Mouse (Mus musculus) embryonic facial prominence, embryonic 12.5 days (tissue): Measurements from ENCODE around the gene Taok1. TPM values are rescaled to one million over a fixed set of nuclear protein-coding genes. Genes with fewer than 3 reads are reported as not detected.

Source experiments
- ATAC-seq: fragments of 200-750 bp; cut with Nextera tagmentation; 2 replicates; pipeline ENCODE4 v1.8.0; 2017; ENCODE audit not compliant: insufficient number of reproducible peaks, insufficient read depth, low FRiP score, low TSS enrichment
- H3K27ac ChIP-seq: fragments of 300-500 bp; sonication (generic); 2 replicates; pipeline ENCODE4 v1.5.1; 2016; ENCODE audit warnings: mild to moderate bottlenecking
- H3K27me3 ChIP-seq: fragments of 300-500 bp; sonication (generic); 2 replicates; pipeline ENCODE4 v1.6.1; 2016; ENCODE audit warnings: mild to moderate bottlenecking, moderate library complexity
- H3K36me3 ChIP-seq: fragments of 300-500 bp; sonication (generic); 2 replicates; pipeline ENCODE4 v1.6.1; 2016; ENCODE audit warnings: mild to moderate bottlenecking
- H3K4me1 ChIP-seq: fragments of 300-500 bp; sonication (generic); 2 replicates; pipeline ENCODE4 v1.6.1; 2016
- H3K4me2 ChIP-seq: fragments of 300-500 bp; sonication (generic); replicated peaks from 2 replicates; pipeline ENCODE4 v1.6.1; 2016; ENCODE audit warnings: mild to moderate bottlenecking, moderate library complexity
- H3K4me3 ChIP-seq: fragments of 300-500 bp; sonication (generic); 2 replicates; pipeline ENCODE4 v1.5.1; 2016; ENCODE audit warnings: mild to moderate bottlenecking
- H3K9ac ChIP-seq: fragments of 300-500 bp; sonication (generic); 2 replicates; pipeline ENCODE4 v1.6.1; 2016; ENCODE audit warnings: mild to moderate bottlenecking, moderate library complexity
- H3K9me3 ChIP-seq: fragments of 300-500 bp; sonication (generic); 2 replicates; pipeline ENCODE4 v1.6.1; 2016; ENCODE audit warnings: mild to moderate bottlenecking, moderate library complexity
- WGBS: fragments of 180-500 bp; shearing (Covaris S2); methylation state at CpG from one replicate; pipeline ENCODE4 v1.1.7; 2016; 5-methylcytosine and 5-hydroxymethylcytosine counted together
- polyA plus RNA-seq: library from polyadenylated mRNA; unstranded; fragments of >200 nt; fragmentation: Nextera tagmentation; extraction: Ambion mirVana; gene quantifications from 2 replicates; pipeline ENCODE4 v1.2.1, GENCODE M21; 2016

Taok1 gene
- polyA plus RNA-seq, 1 experiment from 2014 or later = 14.9 TPM

- Histone ChIP-seq H3K4me1 (peaks cover 50% of the 10 kb centered on the region), H3K4me2 (no peak overlapping the region), H3K9me3 (no peaks in the 10 kb centered on the region), H3K36me3 (no peaks in the 10 kb centered on the region), H3K27ac (no peak overlapping the region), H3K27me3 (no peaks in the 10 kb centered on the region), H3K9ac (no peak overlapping the region), H3K4me3 (no peak overlapping the region)
- 83% methylated on average over 5 of the region's 5 CpGs for WGBS
- no peak for ATAC-seq
Observed at GRCm38 (mm10) chr11:77486798-77487197, 120.8 kb downstream of the Taok1 start.

- WGBS = 48% methylated on average over 6 of the region's 6 CpGs
- H3K27ac ChIP-seq = peak overlapping the region; percentile 51
Observed at GRCm38 (mm10) chr11:77485229-77485628, 122.4 kb downstream of the Taok1 start.

GRCm38 (mm10) chr11:77483510-77484255 is 123.9 kb downstream of the Taok1 start:
- no peak overlapping the region for H3K4me3 ChIP-seq
- H3K36me3 ChIP-seq = no peaks in the 10 kb centered on the region
- no peaks in the 10 kb centered on the region for H3K27me3 ChIP-seq
- ATAC-seq = no peak
- no peak overlapping the region for H3K9ac ChIP-seq
- no peak overlapping the region for H3K27ac ChIP-seq
- H3K9me3 ChIP-seq = no peaks in the 10 kb centered on the region
- WGBS = 74% methylated on average over 11 of the region's 11 CpGs
- peaks cover 35% of the 10 kb centered on the region for H3K4me1 ChIP-seq
- no peak overlapping the region for H3K4me2 ChIP-seq

More at GRCm38 (mm10) chr11:77485229-77485628, 122.4 kb downstream of the Taok1 start:
- Histone ChIP-seq H3K4me1 (peaks cover 40% of the 10 kb centered on the region), H3K9ac (no peak overlapping the region), H3K4me3 (no peak overlapping the region), H3K27me3 (no peaks in the 10 kb centered on the region), H3K36me3 (no peaks in the 10 kb centered on the region), H3K4me2 (no peak overlapping the region), H3K9me3 (no peaks in the 10 kb centered on the region)
- ATAC-seq = no peak

- Histone ChIP-seq H3K4me2 (no peak overlapping the region), H3K4me3 (no peak overlapping the region), H3K9me3 (no peaks in the 10 kb centered on the region), H3K4me1 (peaks cover 29% of the 10 kb centered on the region), H3K36me3 (no peaks in the 10 kb centered on the region), H3K27me3 (no peaks in the 10 kb centered on the region), H3K27ac (no peak overlapping the region), H3K9ac (no peak overlapping the region)
- ATAC-seq = no peak
- 73% methylated on average over 3 of the region's 3 CpGs for WGBS
Observed at GRCm38 (mm10) chr11:77483043-77483442, 124.6 kb downstream of the Taok1 start.

Other genes with a start within 250 kb of the Taok1 start
- 0.15 and 0.22 TPM in 2 replicates for gene Coro6, start 145.4 kb downstream of the Taok1 start, polyA plus RNA-seq
- gene Ankrd13b, start 118.1 kb downstream of the Taok1 start, polyA plus RNA-seq = 15.0 and 15.5 TPM in 2 replicates
- gene Git1, start 114.3 kb downstream of the Taok1 start, polyA plus RNA-seq = 11.1 and 11.5 TPM in 2 replicates
- 2.8 and 2.9 TPM in 2 replicates for gene Abhd15, start 92.7 kb downstream of the Taok1 start, polyA plus RNA-seq
- gene Trp53i13, start 91.8 kb downstream of the Taok1 start, polyA plus RNA-seq = 52.8 and 55.2 TPM in 2 replicates
- gene Gm10392, start 88.6 kb downstream of the Taok1 start, polyA plus RNA-seq = not detected in 2 replicates
- 5.1 and 5.6 TPM in 2 replicates for gene Nufip2, start 78.3 kb upstream of the Taok1 start, polyA plus RNA-seq
- gene Cryba1, start 117.5 kb upstream of the Taok1 start, polyA plus RNA-seq = 67.0 and 159 TPM in 2 replicates
- 33.2 and 35.0 TPM in 2 replicates for gene Myo18a, start 155.4 kb upstream of the Taok1 start, polyA plus RNA-seq
- gene Gm10277, start 179.9 kb upstream of the Taok1 start, polyA plus RNA-seq = 1.4 and 2.6 TPM in 2 replicates